Mouse (Mus musculus) adrenal gland, postnatal 14 days (tissue): ENCODE data around the gene Dync1li1. TPM values are rescaled to one million over a fixed set of nuclear protein-coding genes. Genes with fewer than 3 reads are reported as not detected.
"Not testable (repeated sequence)": the region's sequence is repeated elsewhere in the genome, so short reads cannot be mapped to it uniquely, and the experiment has no call there.

Experiments used
- DNase-seq: peaks from one replicate; pipeline ENCODE4 v3.0.0; 2021; ENCODE audit warnings: mixed read lengths
- total RNA-seq: library from RNA; stranded (reverse); gene quantifications from 2 replicates; pipeline ENCODE4 v1.2.3, GENCODE M21; 2021

Gene Dync1li1
- total RNA-seq, 1 experiment from 2014 or later, result 37.1 TPM

DNA sequence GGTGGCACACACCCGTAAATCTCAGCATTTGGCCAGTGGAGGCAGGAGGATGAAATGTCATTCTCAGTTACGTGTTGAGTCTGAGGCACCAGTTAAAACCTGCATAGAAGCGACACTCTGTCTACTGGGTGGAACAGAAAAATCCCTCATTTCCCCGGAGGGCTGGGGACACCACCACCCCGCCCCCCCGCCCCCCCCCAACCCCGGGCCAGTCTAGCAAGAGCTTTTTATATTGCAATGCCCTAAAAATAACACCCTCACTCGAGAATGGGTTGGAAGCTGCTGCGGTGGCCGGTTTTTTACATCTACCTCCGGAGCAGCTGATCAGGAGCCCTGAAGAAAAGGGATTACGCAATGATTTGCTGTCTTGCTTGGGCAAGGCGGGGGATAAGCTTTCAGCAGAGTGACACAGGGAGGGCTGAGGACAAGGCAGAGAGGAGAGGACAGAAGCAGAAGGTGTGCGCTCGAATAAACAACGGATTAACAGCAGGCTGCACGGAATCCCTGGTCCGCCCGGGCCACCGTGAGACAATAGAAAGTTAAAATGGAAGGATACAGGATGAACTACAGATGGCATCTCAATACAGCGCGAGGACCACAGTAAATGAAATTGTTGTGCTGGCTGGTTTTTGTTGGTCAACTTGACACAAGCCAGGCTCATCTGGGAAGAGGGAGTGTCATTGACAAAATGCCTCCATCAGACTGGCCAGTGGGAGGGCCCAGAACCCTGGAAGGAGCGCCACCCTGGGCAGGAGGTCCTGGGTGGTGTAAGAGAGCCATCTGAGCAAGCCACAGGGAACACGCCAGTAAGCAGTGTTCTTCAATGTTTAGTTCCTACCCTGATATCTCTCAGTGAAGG is 15.7 kb upstream of the Dync1li1 start:
- DNase-seq, result peak; percentile 9

DNA sequence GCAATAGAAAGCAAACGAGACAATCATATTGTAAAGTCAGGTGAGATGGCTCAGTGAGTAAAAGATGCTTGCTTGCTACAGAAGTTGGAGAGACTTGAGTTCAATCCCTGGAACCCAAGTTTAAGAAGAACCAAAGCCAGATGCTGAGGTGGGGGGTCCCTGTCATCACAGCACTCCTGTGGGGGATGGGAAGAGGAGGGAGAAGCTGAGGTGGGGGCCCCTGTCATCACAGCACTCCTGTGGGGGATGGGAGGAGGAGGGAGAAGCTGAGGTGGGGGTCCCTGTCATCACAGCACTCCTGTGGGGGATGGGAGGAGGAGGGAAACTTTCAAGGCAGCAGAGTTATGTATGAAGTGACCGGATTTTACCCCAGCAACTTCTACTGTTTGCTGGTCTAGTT is 15.0 kb upstream of the Dync1li1 start:
- DNase-seq, result no peak

GRCm38 (mm10) chr9:114678576-114678975 is 10.0 kb upstream of the Dync1li1 start:
- DNase-seq, result no peak

DNA sequence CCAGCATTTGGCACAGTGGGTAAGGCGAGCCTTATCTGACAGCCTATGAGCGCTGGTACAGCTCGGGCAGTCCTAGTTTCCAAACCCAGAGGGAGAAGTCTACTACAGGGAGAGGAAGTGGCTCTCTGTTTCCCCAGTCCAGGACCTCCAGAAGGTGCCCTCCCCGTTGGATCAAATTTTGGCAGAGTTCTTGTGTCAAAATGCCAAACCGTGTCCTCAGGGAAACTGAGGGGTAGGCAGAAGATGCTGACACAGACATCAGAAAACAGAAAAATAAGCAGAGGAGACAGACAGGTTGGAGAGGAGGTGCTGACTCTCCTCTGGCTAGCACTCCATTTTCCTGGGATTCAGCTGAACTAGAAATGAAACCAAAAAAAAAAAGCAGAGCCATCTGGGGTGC is 8.6 kb upstream of the Dync1li1 start:
- DNase-seq, result no peak

DNA sequence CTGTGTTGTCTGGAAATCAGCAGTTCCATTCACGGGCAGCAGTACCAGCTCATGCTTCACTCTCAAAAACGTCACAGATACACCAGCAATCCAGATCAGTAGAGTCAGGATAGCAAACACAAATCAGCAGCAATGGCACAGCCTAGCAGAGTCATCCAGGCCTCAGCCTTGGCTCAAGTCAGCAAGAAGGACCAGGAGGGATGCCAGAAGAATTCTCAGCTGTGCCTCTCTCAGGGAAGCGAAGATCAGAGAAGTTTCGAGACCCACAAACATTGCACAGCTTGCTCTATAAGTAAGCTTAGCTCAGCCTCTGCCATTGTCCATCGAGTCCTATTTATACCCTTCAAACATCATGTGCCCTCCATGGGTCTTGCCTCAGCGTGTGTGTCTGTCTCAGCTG is 8.1 kb upstream of the Dync1li1 start:
- no peak for DNase-seq

- DNase-seq, result no peak
Measured at GRCm38 (mm10) chr9:114682193-114682592, 6.4 kb upstream of the Dync1li1 start.

GRCm38 (mm10) chr9:114686245-114686644 is 2.3 kb upstream of the Dync1li1 start:
- DNase-seq, result no peak

GRCm38 (mm10) chr9:114687639-114688038 is 951 bp upstream of the Dync1li1 start:
- no peak for DNase-seq

DNA sequence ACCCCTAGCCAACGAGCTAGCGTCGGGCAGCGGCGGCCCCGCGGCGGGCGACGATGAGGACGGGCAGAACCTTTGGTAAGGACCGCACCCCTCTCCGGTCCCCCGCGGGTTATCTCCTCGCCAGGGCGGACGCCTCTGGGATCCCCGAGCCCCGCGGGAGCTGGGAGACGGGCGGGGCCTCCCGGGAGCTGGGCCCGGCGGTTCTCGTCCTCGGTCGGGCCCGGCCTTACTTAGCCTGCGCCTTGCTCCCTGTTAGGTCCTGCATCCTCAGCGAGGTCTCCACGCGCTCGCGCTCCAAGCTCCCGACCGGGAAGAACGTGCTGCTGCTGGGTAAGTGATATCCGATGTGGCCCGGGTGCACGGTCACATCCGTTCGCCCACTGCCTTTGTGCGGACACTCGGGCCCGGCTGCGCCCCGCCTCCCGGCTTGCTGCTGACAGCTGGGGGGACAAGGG is 390 bp downstream of the Dync1li1 start:
- peak; percentile 74 for DNase-seq

GRCm38 (mm10) chr9:114690119-114690601 is 1.6 kb downstream of the Dync1li1 start:
- peak; percentile 51 for DNase-seq

GRCm38 (mm10) chr9:114691112-114691511 is 2.5 kb downstream of the Dync1li1 start:
- no peak for DNase-seq

GRCm38 (mm10) chr9:114695662-114696061 is 7.1 kb downstream of the Dync1li1 start:
- DNase-seq, result not testable (repeated sequence)

GRCm38 (mm10) chr9:114697072-114697471 is 8.5 kb downstream of the Dync1li1 start:
- DNase-seq, result no peak

DNA sequence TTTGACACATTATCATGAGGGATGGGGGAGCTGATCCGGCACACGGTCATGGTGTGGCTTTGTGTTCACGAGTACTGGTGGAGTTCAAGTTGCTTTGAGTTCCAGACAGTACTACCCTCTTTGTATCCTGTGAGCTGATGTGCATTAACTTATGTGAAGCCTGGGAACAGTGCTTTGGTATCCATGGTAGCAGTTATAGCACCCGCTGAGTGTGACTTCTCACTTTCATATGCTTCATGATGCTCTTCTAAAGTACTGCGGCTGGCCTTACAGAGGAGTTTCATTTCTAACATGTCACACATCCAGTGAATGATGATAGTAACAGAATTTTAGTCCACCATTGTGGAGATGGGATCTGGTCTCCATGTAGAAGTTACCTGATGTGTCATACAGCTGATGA is 9.3 kb downstream of the Dync1li1 start:
- no peak for DNase-seq

DNA sequence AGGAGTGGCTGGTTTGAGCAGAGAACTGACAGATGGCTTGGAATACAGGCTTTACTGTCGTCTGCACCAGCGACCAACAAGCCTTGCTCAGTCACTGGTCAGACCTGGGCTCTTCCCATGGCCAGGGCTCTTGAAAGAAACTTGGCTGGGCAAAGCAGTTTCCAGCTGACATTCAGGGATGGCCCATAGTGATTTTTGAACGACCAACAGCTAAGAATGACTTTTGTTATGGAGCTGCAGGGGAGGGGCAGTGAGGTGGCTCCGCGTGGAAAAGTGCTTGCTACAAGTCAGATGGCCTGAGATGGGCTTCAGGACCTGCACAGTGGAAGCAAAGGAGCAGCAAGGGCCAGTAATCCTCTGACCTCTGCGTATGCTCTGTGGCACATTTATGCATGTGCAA is 10.7 kb downstream of the Dync1li1 start:
- no peak for DNase-seq

- no peak for DNase-seq
Measured at GRCm38 (mm10) chr9:114699882-114700665, 11.5 kb downstream of the Dync1li1 start.

- DNase-seq, result no peak
Measured at GRCm38 (mm10) chr9:114701031-114701430, 12.4 kb downstream of the Dync1li1 start.

DNA sequence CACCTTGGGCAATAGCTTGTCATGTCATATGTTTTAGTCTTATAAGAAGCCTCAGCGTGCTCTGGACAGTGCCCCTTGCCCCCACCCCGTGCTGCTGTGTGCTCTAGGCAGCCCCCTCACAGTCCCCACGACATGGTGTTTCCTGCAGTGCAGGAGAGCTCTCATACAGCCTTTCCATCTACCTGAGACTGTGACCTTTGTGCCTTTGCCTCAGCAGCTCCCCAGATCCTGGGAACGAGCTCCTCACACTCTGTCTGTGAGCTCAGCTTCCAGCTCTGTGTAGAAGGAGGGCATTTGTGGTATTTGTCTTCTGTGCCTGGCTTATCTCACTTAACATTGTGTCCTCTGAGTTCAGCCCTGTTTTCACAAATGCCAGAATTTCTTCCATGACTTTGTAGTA is 13.3 kb downstream of the Dync1li1 start:
- DNase-seq, result no peak

DNA sequence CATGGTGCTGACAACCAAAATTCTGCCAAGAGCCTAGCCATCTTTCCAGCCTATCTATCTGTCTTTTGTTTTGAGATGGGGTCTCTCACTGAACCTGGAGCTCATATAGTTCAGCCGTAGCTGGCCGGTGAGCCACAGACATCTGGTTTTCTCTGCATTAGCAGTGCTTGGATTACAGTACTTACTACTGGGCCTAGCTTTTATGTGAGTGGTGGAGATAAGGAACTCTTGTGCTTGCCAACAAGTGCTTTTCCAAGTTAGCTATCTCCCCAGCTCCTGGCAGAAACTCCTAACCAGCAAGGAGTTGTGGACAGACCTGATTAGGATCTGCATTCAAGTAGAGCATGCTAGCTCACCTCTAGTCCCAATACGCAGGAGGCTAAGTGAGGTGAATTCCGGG is 19.2 kb downstream of the Dync1li1 start:
- DNase-seq, result no peak

DNA sequence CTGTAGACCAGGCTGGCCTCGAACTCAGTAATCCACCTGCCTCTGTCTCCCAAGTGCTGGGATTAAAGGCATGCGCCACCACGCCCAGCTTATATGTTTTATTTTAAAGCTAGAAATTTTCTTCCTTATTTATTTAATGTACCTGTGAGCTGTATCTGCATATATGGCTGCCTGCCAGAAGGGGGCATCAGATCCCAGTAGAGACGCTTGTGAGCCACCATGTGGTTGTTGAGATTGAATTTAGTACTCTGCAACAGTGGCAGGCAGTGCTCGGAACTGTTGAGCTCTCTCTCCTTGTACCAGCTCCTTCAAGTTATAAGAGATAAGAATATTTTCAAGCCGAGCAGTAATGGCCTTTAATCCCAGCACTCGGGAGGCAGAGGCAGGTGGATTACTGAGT is 21.8 kb downstream of the Dync1li1 start:
- peak; percentile 24 for DNase-seq

- DNase-seq, result no peak
Measured at GRCm38 (mm10) chr9:114713481-114713880, 24.9 kb downstream of the Dync1li1 start.

DNA sequence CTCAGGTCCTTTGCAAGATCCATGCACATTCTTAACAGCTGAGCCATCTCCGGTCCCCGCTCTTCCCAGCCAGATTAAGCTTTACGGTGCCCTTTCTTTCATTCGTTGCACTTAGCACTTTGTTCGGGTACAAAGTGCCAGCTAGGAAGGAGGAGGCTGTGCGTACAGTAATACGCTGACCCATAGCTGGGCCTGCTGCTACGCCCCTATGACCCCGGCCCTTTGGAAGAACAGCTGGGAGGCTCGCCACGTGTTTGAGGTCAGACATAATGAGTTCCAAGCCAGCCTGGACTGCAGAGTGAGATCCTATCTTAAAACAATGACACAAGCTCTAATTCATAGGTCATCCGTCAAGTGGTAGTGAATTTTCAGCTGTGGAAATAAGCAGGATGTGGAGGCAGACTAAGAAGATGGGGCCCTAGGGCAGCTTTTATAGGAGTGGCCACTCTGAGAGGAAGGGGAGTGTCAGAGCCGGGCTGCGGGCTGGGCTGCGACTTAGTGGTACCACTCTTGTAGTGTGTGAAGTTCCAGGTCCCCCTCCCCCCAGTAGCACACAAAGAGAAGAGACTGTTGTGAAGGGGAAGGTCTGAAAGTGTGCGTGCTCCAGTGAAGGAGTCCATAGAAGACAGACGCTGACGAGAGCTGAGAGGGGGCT is 28.2 kb downstream of the Dync1li1 start:
- no peak for DNase-seq

DNA sequence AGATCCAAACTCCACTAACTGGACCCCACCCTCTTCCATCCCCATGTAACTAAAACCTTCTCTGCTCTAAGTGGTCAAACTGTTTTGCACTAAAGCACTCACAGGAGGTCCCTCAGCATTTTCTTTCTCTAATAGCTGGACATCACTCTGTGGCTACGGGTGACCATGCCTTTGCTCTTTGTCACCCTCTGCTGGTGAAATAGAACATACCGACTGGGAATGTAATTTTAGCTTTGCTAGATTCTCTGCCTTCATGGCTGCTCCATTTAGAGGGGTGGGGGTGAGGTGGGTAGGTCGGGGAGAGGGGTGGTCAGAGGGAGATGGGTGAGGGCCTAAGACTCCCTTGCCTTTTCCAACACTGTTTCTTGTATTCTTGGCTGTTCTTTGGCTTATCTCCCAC is 38.7 kb downstream of the Dync1li1 start:
- DNase-seq, result peak; percentile 61
